Mouse (Mus musculus) inflammation-experienced regulatory T-cells, adult 6 months (primary cell): ENCODE measurements around the gene Alg2. TPM values are rescaled to one million over a fixed set of nuclear protein-coding genes. Genes with fewer than 3 reads are reported as not detected.

Source experiments
- polyA plus RNA-seq, 3 experiments: library from polyadenylated mRNA; unstranded; fragments of 100-300 nt; shearing (Covaris generic); gene quantifications; one replicate each; pipeline ENCODE4 v1.2.1; 2017

The Alg2 gene
- polyA plus RNA-seq, 3 experiments from 2014 or later: 8.4 to 9.2 (median 9.1) TPM

Other genes with a start within 250 kb of the Alg2 start
- gene Tgfbr1, start 121.1 kb downstream of the Alg2 start, polyA plus RNA-seq: 10 to 100 TPM; 15.9 to 38.6 (median 37.9) TPM
- gene Sec61b, start 325 bp upstream of the Alg2 start, polyA plus RNA-seq: 100 to 1,000 TPM; 260 to 394 (median 271) TPM